Mouse (Mus musculus) cerebellum, adult 9-10 months (tissue): ENCODE measurements around the gene Tmem205.

Source experiments
- DNase-seq: peaks from one replicate; pipeline ENCODE4 v3.0.0; 2022

Gene Tmem205

GRCm38 (mm10) chr9:21927208-21927753, at the start of gene Tmem205, which contains the start of gene Ccdc159:
Gene Tmem205 (minus strand): TSS chr9:21927556.
Gene Ccdc159 (plus strand): TSS chr9:21927471.
- peak; percentile 96 for DNase-seq

GRCm38 (mm10) chr9:21976626-21977175, 49.3 kb upstream of the Tmem205 start:
- no peak for DNase-seq

GRCm38 (mm10) chr9:21969304-21969703, 41.9 kb upstream of the Tmem205 start:
- no peak for DNase-seq

- DNase-seq: no peak
Observed at GRCm38 (mm10) chr9:21968883-21969282, 41.5 kb upstream of the Tmem205 start.

- no peak for DNase-seq
Observed at GRCm38 (mm10) chr9:21963417-21963816, 36.1 kb upstream of the Tmem205 start, which contains the start of gene Epor. Gene Epor (minus strand): TSS chr9:21963506.

GRCm38 (mm10) chr9:21962416-21963059, 35.2 kb upstream of the Tmem205 start:
- peak; percentile 71 for DNase-seq

- no peak for DNase-seq
Observed at GRCm38 (mm10) chr9:21962010-21962409, 34.7 kb upstream of the Tmem205 start.

- DNase-seq: no peak
Observed at GRCm38 (mm10) chr9:21961366-21961980, 34.1 kb upstream of the Tmem205 start.

GRCm38 (mm10) chr9:21960558-21961208, 33.3 kb upstream of the Tmem205 start:
- DNase-seq: no peak

GRCm38 (mm10) chr9:21960135-21960534, 32.8 kb upstream of the Tmem205 start:
- no peak for DNase-seq

GRCm38 (mm10) chr9:21959244-21959643, 31.9 kb upstream of the Tmem205 start:
- no peak for DNase-seq

GRCm38 (mm10) chr9:21958372-21958771, 31.0 kb upstream of the Tmem205 start:
- DNase-seq: no peak

GRCm38 (mm10) chr9:21955570-21956281, 28.4 kb upstream of the Tmem205 start, which contains the start of gene Swsap1:
Gene Swsap1 (plus strand): TSS chr9:21955755.
- DNase-seq: peak; percentile 100

GRCm38 (mm10) chr9:21955225-21955569, 27.8 kb upstream of the Tmem205 start:
- DNase-seq: no peak

GRCm38 (mm10) chr9:21954635-21955034, 27.3 kb upstream of the Tmem205 start:
- peak; percentile 74 for DNase-seq

GRCm38 (mm10) chr9:21953600-21953999, 26.2 kb upstream of the Tmem205 start:
- DNase-seq: no peak

- no peak for DNase-seq
Observed at GRCm38 (mm10) chr9:21951977-21952376, 24.6 kb upstream of the Tmem205 start.

- DNase-seq: no peak
Observed at GRCm38 (mm10) chr9:21950322-21950721, 23.0 kb upstream of the Tmem205 start.

GRCm38 (mm10) chr9:21948790-21949189, 21.4 kb upstream of the Tmem205 start:
- no peak for DNase-seq

GRCm38 (mm10) chr9:21948146-21948545, 20.8 kb upstream of the Tmem205 start:
- DNase-seq: no peak

GRCm38 (mm10) chr9:21947540-21948130, 20.3 kb upstream of the Tmem205 start:
- DNase-seq: no peak

- DNase-seq: no peak
Observed at GRCm38 (mm10) chr9:21944267-21944666, 16.9 kb upstream of the Tmem205 start.
